Mouse (Mus musculus): ENCODE data around the gene Arid5a.

The Arid5a gene

GRCm38 (mm10) chr1:36293470-36293869, 14.1 kb upstream of the Arid5a start:
- in situ Hi-C loops (cut with MboI, MseI), result no loop called here

- in situ Hi-C loops (cut with MboI, MseI), result no loop called here
Measured at GRCm38 (mm10) chr1:36294402-36294801, 13.1 kb upstream of the Arid5a start.

- in situ Hi-C loops (cut with MboI, MseI), result no loop called here
Measured at GRCm38 (mm10) chr1:36296466-36297149, 10.9 kb upstream of the Arid5a start.

GRCm38 (mm10) chr1:36298107-36298506, 9.4 kb upstream of the Arid5a start:
- in situ Hi-C loops (cut with MboI, MseI), result no loop called here

GRCm38 (mm10) chr1:36299126-36299525, 8.4 kb upstream of the Arid5a start:
- in situ Hi-C loops (cut with MboI, MseI), result no loop called here

- in situ Hi-C loops (cut with MboI, MseI), result no loop called here
Measured at GRCm38 (mm10) chr1:36299676-36300075, 7.9 kb upstream of the Arid5a start.

GRCm38 (mm10) chr1:36300486-36300885, 7.0 kb upstream of the Arid5a start:
- in situ Hi-C loops (cut with MboI, MseI), result no loop called here

GRCm38 (mm10) chr1:36302273-36302672, 5.3 kb upstream of the Arid5a start:
- in situ Hi-C loops (cut with MboI, MseI), result no loop called here

GRCm38 (mm10) chr1:36302957-36303356, 4.6 kb upstream of the Arid5a start:
- in situ Hi-C loops (cut with MboI, MseI), result no loop called here

GRCm38 (mm10) chr1:36303381-36304320, 3.9 kb upstream of the Arid5a start:
- in situ Hi-C loops (cut with MboI, MseI), result no loop called here

- in situ Hi-C loops (cut with MboI, MseI), result no loop called here
Measured at GRCm38 (mm10) chr1:36304764-36305163, 2.8 kb upstream of the Arid5a start.

- in situ Hi-C loops (cut with MboI, MseI), result no loop called here
Measured at GRCm38 (mm10) chr1:36306120-36306519, 1.4 kb upstream of the Arid5a start.

GRCm38 (mm10) chr1:36307121-36307494, 425 bp upstream of the Arid5a start:
- in situ Hi-C loops (cut with MboI, MseI), result no loop called here

GRCm38 (mm10) chr1:36308451-36308901, 943 bp downstream of the Arid5a start:
- in situ Hi-C loops (cut with MboI, MseI), result no loop called here

GRCm38 (mm10) chr1:36308966-36309475, 1.5 kb downstream of the Arid5a start:
- in situ Hi-C loops (cut with MboI, MseI), result no loop called here

GRCm38 (mm10) chr1:36309498-36309901, 2.0 kb downstream of the Arid5a start:
- in situ Hi-C loops (cut with MboI, MseI), result no loop called here

GRCm38 (mm10) chr1:36314959-36315775, 7.6 kb downstream of the Arid5a start:
- in situ Hi-C loops (cut with MboI, MseI), result no loop called here

GRCm38 (mm10) chr1:36315776-36316100, 8.2 kb downstream of the Arid5a start:
- in situ Hi-C loops (cut with MboI, MseI), result no loop called here

- in situ Hi-C loops (cut with MboI, MseI), result loop anchor here (10.0 kb wide), 1 partner anchor 984 kb away; no protein-coding TSS in a partner anchor
Measured at GRCm38 (mm10) chr1:36321164-36321563, 13.6 kb downstream of the Arid5a start.

GRCm38 (mm10) chr1:36321829-36322573, 14.5 kb downstream of the Arid5a start:
- in situ Hi-C loops (cut with MboI, MseI), result loop anchor here (10.0 kb wide), 1 partner anchor 983 kb away; no protein-coding TSS in a partner anchor

GRCm38 (mm10) chr1:36323076-36323475, 15.5 kb downstream of the Arid5a start:
- in situ Hi-C loops (cut with MboI, MseI), result loop anchor here (10.0 kb wide), 1 partner anchor 982 kb away; no protein-coding TSS in a partner anchor
